Mouse (Mus musculus): ENCODE results near the gene Stat5a.

DNA sequence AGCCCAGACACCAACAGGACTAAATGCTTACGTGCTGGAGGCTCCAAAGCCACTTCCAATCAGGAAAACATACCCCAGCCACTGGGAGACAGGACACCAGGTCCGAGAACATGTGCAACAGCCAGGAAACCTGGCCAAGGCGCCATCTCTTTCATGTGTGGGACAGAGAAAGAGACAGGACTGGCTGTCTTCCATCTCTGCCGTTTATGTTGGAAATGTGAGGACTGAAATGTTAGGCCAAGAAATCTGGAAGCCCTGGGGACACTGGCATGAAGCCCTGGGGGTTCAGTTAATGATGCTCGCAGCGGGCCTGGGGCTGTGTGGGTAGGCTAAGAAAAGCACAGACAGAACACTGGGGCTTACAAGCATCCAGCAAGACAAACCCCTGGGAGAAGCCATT, 31.3 kb downstream of the Stat5a start:
- TF ChIP-seq POLR2A (IDR thresholded peaks at IDR 0.05; ENCODE audit: control insufficient read depth, low read depth, low read length) (no peak), CTCF (IDR thresholded peaks at IDR 0.05; ENCODE audit: control insufficient read depth, insufficient read depth, insufficient replicate concordance, low read depth, low read length) (no peak)

Data from testis, adult 2 months (tissue).